Mouse (Mus musculus): Measurements from ENCODE around the gene 4930469K13Rik. TPM values are rescaled to one million over a fixed set of nuclear protein-coding genes. Genes with fewer than 3 reads are reported as not detected.

4930469K13Rik gene
- total and polyA plus RNA-seq, 3 experiments = 0.23 to 0.29 TPM; not detected in 1

DNA sequence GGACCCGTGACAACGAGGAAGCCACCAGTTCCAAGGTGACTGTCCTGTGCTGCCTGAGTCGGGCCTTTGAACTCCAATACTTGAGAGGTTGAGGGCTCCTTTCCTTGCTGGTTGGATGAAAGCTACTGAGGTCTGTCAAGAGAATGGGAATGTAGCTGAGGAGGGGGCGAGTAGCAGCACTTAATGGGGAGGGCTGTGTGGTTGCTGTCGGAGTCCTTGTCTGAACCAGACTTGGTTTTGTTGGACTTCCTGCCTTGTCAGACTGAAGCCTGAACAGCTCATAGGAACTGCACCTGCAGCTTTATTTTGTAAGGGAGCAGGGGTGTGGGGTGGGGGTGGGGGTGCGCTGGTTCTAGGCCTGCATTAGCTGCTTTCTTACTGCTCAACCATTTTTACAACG lies 19.8 kb downstream of the 4930469K13Rik start:
- Histone ChIP-seq H3K27ac (ENCODE audit: control insufficient read depth, low read depth, low read length) (no peak overlapping the region), H3K9ac (ENCODE audit: control insufficient read depth, low read depth, low read length, poor library complexity, severe bottlenecking) (no peak overlapping the region), H3K4me1 (ENCODE audit: control insufficient read depth in 1 of 2, insufficient read depth in 2 of 2, low read length in 2 of 2) (no peaks in the 10 kb centered on the region), H3K9me3 (replicated peaks; ENCODE audit: insufficient read depth, low read length) (no peaks in the 10 kb centered on the region), H3K4me3 (ENCODE audit: control insufficient read depth in 1 of 2, insufficient read depth in 1 of 2, low read depth in 2 of 2, low read length in 2 of 2) (no peak overlapping the region), H3K36me3 (ENCODE audit: control insufficient read depth in 1 of 2, insufficient read depth in 2 of 2, low read length in 2 of 2) (peaks cover 6 to 42% of the 10 kb centered on the region in 2 experiments), H3K79me2 (ENCODE audit: control insufficient read depth, insufficient read depth, low read length, poor library complexity) (no peaks in the 10 kb centered on the region), H3K27me3 (ENCODE audit: control insufficient read depth in 1 of 2, insufficient read depth in 2 of 2, low read length in 2 of 2) (no peaks in the 10 kb centered on the region)
- DNase-seq (ENCODE audit: low read depth, low spot score) = no peak
- TF ChIP-seq USF2 (IDR thresholded peaks at IDR 0.05; ENCODE audit: borderline replicate concordance in 1 of 2, insufficient read depth in 1 of 2, low read depth in 1 of 2, low read length in 2 of 2) (no peak), MAX (IDR thresholded peaks at IDR 0.05; ENCODE audit: low read length) (no peak), CHD2 (IDR thresholded peaks at IDR 0.05; ENCODE audit: low read length) (no peak)

DNA sequence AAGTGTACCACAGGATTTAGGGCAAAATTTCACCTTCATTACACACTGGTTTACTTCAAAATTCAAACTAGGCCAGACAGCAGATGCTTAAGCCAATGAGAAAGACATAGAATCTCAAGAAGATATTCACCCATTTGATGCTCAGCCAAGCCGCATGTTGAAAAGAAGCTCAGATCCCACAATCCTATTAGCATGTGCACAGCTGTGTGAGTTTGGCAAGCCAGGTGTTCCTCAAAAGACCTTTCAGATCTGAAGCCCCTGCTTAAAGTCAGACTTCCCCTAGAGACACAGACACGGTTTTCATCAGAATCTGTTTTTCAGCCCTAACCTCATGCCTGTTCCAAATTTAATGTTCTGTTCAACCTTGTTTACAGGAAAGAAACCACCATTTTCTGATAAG lies 20.5 kb downstream of the 4930469K13Rik start:
- Histone ChIP-seq H3K4me3 (ENCODE audit: control insufficient read depth in 1 of 2, insufficient read depth in 1 of 2, low read depth in 2 of 2, low read length in 2 of 2) (no peak overlapping the region), H3K9ac (ENCODE audit: control insufficient read depth, low read depth, low read length, poor library complexity, severe bottlenecking) (no peak overlapping the region), H3K36me3 (ENCODE audit: control insufficient read depth in 1 of 2, insufficient read depth in 2 of 2, low read length in 2 of 2) (peaks cover 8 to 38% of the 10 kb centered on the region in 2 experiments), H3K27ac (ENCODE audit: control insufficient read depth, low read depth, low read length) (no peak overlapping the region), H3K27me3 (ENCODE audit: control insufficient read depth in 1 of 2, insufficient read depth in 2 of 2, low read length in 2 of 2) (no peaks in the 10 kb centered on the region), H3K9me3 (replicated peaks; ENCODE audit: insufficient read depth, low read length) (no peaks in the 10 kb centered on the region), H3K4me1 (ENCODE audit: control insufficient read depth in 1 of 2, insufficient read depth in 2 of 2, low read length in 2 of 2) (no peaks in the 10 kb centered on the region), H3K79me2 (ENCODE audit: control insufficient read depth, insufficient read depth, low read length, poor library complexity) (no peaks in the 10 kb centered on the region)
- no peak for DNase-seq (ENCODE audit: low read depth, low spot score)
- TF ChIP-seq HCFC1 (IDR thresholded peaks at IDR 0.05; ENCODE audit: low read depth, low read length) (no peak), ZMIZ1 (IDR thresholded peaks at IDR 0.05; ENCODE audit: low read depth, low read length) (no peak), BHLHE40 (IDR thresholded peaks at IDR 0.05; ENCODE audit: borderline replicate concordance, low read depth, low read length) (no peak), ELF1 (IDR thresholded peaks at IDR 0.05; ENCODE audit: low read depth, low read length) (no peak), TBP (IDR thresholded peaks at IDR 0.05; ENCODE audit: low read depth, low read length) (no peak), EP300 (IDR thresholded peaks at IDR 0.05; ENCODE audit: low read depth in 1 of 2, low read length in 2 of 2) (no peak), GATA1 (IDR thresholded peaks at IDR 0.05; ENCODE audit: low read depth, low read length) (no peak), NELFE (IDR thresholded peaks at IDR 0.05; ENCODE audit: low read depth, low read length) (no peak), SIN3A (IDR thresholded peaks at IDR 0.05; ENCODE audit: low read length) (no peak), MAZ (IDR thresholded peaks at IDR 0.05; ENCODE audit: low read depth, low read length) (no peak), CTCF (IDR thresholded peaks at IDR 0.05 in 2 of 3, conservative IDR thresholded peaks at IDR 0.05 in 1 of 3; ENCODE audit: control insufficient read depth in 1 of 3, insufficient read depth in 1 of 3, low read depth in 2 of 3, low read length in 3 of 3, poor library complexity in 1 of 3, severe bottlenecking in 1 of 3) (no peak), NRF1 (IDR thresholded peaks at IDR 0.05; ENCODE audit: insufficient read depth, low read depth, low read length, poor library complexity, severe bottlenecking) (no peak), ZNF384 (IDR thresholded peaks at IDR 0.05; ENCODE audit: low read depth, low read length) (no peak), KAT2A (conservative IDR thresholded peaks at IDR 0.05; ENCODE audit: low read depth, low read length) (no peak), RCOR1 (IDR thresholded peaks at IDR 0.05; ENCODE audit: low read depth, low read length) (no peak), MXI1 (IDR thresholded peaks at IDR 0.05; ENCODE audit: low read depth, low read length) (no peak)

Data from MEL (cell line).